Mouse (Mus musculus): ENCODE data around the gene Hist1h2bk. TPM values are rescaled to one million over a fixed set of nuclear protein-coding genes. Genes with fewer than 3 reads are reported as not detected.

Gene Hist1h2bk
- polyA plus RNA-seq, 1 experiment from 2014 or later: 9.9 TPM

DNA sequence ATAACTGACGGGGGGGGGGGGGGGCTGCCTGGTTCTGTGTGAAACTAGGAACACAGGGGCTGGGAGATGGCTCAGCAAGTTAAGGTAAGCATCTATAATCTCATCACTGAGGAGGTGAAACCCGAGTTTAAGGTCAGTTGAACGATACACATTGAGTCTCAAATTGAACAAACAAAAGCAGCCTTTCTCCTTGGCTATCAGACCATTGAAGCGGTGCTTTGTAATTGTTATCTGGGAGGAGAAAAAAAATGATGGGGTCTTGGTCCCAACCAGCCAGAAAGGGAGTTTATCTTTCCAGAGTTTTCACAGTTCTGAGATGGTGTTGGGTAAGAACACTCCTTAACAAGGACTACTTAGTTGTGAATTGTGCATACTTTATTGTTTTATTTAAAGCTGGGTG is 37.8 kb upstream of the Hist1h2bk start:
- Histone ChIP-seq H3K9me3 (ENCODE audit: control insufficient read depth, low read length) (no peaks in the 10 kb centered on the region), H3K4me3 (ENCODE audit: low read depth, low read length) (no peak overlapping the region), H3K4me1 (ENCODE audit: control insufficient read depth, insufficient read depth, low read length) (0 out of 2 replicates have a peak, but pooled peaks cover 3% of the 10 kb centered on the region), H3K27ac (ENCODE audit: low read depth, low read length) (no peak overlapping the region), H3K9ac (ENCODE audit: low read length) (no peak overlapping the region), H3K36me3 (ENCODE audit: control insufficient read depth, insufficient read depth, low read length) (no peaks in the 10 kb centered on the region), H3K27me3 (ENCODE audit: control insufficient read depth, insufficient read depth, low read length) (peaks cover 79% of the 10 kb centered on the region), H3K4me2 (peak overlapping the region; percentile 36; the same call in 1 of the 2 replicates)
- 4% methylated on average over 4 of the region's 4 CpGs for WGBS
- ATAC-seq (ENCODE audit: low FRiP score) (no peak), DNase-seq (ENCODE audit: low spot score, missing footprints) (peak; percentile 88)

DNA sequence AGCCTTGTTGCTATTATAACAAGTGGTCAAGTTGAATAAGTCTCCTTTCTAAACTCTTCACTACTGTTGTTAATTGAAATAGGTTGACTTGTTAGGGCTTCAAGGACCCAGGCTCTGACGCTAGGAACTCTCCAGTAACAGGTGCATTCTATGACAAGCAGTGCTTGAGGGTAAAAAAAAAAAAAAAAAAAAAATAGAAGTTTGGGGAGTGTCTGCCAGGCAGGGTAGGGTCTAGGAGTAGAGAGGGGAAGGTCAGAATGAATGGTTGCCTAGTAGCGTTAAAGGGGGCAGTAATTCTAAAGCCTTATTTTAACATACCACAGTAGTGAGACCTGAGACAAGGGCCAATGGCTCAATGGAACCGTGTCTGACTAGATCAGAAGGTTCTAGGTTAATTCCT is 37.3 kb upstream of the Hist1h2bk start:
- ATAC-seq (ENCODE audit: low FRiP score) (no peak), DNase-seq (ENCODE audit: low spot score, missing footprints) (no peak)
- H3K36me3 ChIP-seq (ENCODE audit: control insufficient read depth, insufficient read depth, low read length): no peaks in the 10 kb centered on the region
- 19% methylated on average over 3 of the region's 3 CpGs for WGBS
- no peak overlapping the region for H3K27ac ChIP-seq (ENCODE audit: low read depth, low read length)
- H3K9ac ChIP-seq (ENCODE audit: low read length): no peak overlapping the region
- no peak overlapping the region for H3K4me3 ChIP-seq (ENCODE audit: low read depth, low read length)
- 0 out of 2 replicates have a peak, but pooled peaks cover 3% of the 10 kb centered on the region for H3K4me1 ChIP-seq (ENCODE audit: control insufficient read depth, insufficient read depth, low read length)
- H3K9me3 ChIP-seq (ENCODE audit: control insufficient read depth, low read length): no peaks in the 10 kb centered on the region
- peaks cover 85% of the 10 kb centered on the region for H3K27me3 ChIP-seq (ENCODE audit: control insufficient read depth, insufficient read depth, low read length)
- H3K4me2 ChIP-seq: no peak overlapping the region

DNA sequence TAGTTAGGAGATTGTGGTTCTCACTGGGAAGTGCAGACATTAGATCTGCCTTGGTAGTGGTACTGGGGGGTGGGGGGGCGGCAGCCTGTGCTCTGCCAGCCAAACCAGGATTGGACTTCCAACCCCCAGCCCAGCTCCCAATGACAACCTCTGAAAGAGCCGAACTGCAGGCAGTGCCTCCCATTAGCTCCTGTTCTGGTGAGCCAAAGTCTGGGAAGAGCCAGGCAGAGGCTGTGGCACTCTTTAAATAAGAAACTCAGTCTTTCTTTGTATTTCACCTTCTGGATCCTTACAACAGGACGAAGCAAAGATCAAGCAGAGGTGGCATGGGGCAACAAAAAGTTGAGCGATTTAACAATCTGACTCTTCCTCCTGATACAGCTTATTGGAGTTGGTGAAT is 36.5 kb upstream of the Hist1h2bk start:
- 35% methylated on average over 4 of the region's 4 CpGs for WGBS
- H3K9me3 ChIP-seq (ENCODE audit: control insufficient read depth, low read length): no peaks in the 10 kb centered on the region
- no peak overlapping the region for H3K4me2 ChIP-seq
- peaks cover 89% of the 10 kb centered on the region for H3K27me3 ChIP-seq (ENCODE audit: control insufficient read depth, insufficient read depth, low read length)
- H3K4me1 ChIP-seq (ENCODE audit: control insufficient read depth, insufficient read depth, low read length): 0 out of 2 replicates have a peak, but pooled peaks cover 3% of the 10 kb centered on the region
- H3K36me3 ChIP-seq (ENCODE audit: control insufficient read depth, insufficient read depth, low read length): no peaks in the 10 kb centered on the region
- DNase-seq (ENCODE audit: low spot score, missing footprints): peak; percentile 85
- ATAC-seq (ENCODE audit: low FRiP score): no peak
- H3K9ac ChIP-seq (ENCODE audit: low read length): no peak overlapping the region
- H3K4me3 ChIP-seq (ENCODE audit: low read depth, low read length): no peak overlapping the region
- H3K27ac ChIP-seq (ENCODE audit: low read depth, low read length): no peak overlapping the region

DNA sequence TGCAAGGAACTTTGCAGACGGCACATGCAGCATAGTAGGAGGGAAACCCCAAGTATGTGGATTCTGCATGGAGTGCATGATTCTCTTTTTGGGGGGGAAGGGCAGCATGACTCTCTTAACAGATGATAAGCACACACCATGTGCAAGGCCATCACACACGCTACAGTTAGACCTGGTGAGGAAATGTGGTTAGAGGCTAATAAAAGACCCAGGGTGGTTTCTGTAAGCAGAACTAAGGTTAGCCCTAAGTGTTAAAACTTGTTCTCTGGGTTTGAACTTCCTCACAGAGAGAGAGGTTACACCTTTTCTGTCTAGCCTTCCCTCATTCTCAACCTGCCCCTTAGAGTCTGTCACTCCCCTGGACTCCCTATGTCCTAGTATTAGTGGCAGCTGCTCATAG is 34.3 kb upstream of the Hist1h2bk start:
- H3K4me1 ChIP-seq (ENCODE audit: control insufficient read depth, insufficient read depth, low read length): peaks cover 10% of the 10 kb centered on the region
- ATAC-seq (ENCODE audit: low FRiP score): no peak
- 52% methylated on average over 2 of the region's 2 CpGs for whole genome bisulfite sequencing

DNA sequence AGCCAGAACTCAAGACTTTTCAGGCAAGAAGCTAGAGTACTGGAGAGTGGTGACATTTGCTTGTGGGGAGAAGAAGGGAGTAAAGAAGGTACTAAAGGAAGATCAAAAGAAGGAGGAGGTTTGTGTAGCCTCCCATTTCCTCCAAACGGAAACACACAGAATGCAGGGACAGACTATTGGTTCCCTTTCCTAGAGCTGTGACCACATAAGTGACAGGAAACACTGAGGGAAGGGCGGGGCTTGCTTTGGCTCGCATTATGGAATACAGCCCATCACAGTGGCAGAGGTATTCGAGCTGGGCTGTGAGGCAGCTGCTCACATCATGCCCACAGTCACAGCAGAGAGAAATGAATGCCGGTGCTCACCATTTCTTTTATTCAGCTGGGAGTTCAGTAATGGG is 33.8 kb upstream of the Hist1h2bk start:
- ATAC-seq (ENCODE audit: low FRiP score) (no peak), DNase-seq (ENCODE audit: low spot score, missing footprints) (no peak)
- Histone ChIP-seq H3K4me1 (ENCODE audit: control insufficient read depth, insufficient read depth, low read length) (peaks cover 14% of the 10 kb centered on the region), H3K27ac (ENCODE audit: low read depth, low read length) (no peak overlapping the region), H3K4me3 (ENCODE audit: low read depth, low read length) (no peak overlapping the region), H3K4me2 (no peak overlapping the region), H3K27me3 (ENCODE audit: control insufficient read depth, insufficient read depth, low read length) (peaks cover 99% of the 10 kb centered on the region), H3K9ac (ENCODE audit: low read length) (no peak overlapping the region), H3K9me3 (ENCODE audit: control insufficient read depth, low read length) (no peaks in the 10 kb centered on the region), H3K36me3 (ENCODE audit: control insufficient read depth, insufficient read depth, low read length) (no peaks in the 10 kb centered on the region)
- WGBS: 28% methylated on average over 5 of the region's 5 CpGs

More for the DNA sequence above, 34.3 kb upstream of the Hist1h2bk start:
- H3K36me3 ChIP-seq (ENCODE audit: control insufficient read depth, insufficient read depth, low read length): no peaks in the 10 kb centered on the region
- H3K27me3 ChIP-seq (ENCODE audit: control insufficient read depth, insufficient read depth, low read length): peaks cover 99% of the 10 kb centered on the region
- H3K9ac ChIP-seq (ENCODE audit: low read length): no peak overlapping the region
- no peak overlapping the region for H3K4me3 ChIP-seq (ENCODE audit: low read depth, low read length)
- no peaks in the 10 kb centered on the region for H3K9me3 ChIP-seq (ENCODE audit: control insufficient read depth, low read length)
- H3K27ac ChIP-seq (ENCODE audit: low read depth, low read length): no peak overlapping the region
- H3K4me2 ChIP-seq: no peak overlapping the region
- DNase-seq (ENCODE audit: low spot score, missing footprints): no peak

DNA sequence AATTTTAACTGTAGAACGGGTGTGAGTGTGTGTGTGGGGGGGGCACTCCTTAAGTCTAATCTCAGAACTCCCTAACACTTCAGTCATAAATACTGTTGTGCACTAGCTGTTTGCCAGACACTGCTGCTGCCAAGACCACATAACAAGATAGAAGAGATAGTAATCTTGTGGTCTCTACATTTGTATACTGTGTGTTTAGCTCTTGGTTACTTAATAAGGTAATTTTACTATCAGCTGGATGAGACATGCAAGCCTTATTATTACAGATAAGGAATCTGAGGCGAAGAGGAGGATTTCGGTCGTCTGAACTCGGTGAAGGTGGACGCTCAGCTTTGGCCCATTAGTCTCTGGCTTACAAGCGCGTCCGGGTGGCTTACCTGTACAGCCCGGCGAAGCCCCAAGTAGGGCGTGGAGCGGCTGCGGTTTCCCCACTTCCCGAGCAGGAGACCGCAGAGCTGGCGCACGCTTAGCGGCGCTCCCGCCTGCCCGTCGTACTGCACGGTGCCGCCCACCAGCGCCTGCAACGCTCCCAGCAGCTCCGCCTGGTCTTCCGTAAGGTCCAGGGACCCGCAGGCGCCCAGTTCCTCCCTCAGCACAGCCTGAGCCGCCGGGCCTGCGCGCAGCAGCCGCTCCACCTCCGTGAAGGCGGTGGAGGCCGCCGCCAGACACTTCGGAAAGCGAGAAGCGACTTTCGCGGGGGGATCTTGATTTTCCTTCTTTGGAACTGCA is 29.9 kb upstream of the Hist1h2bk start:
- ATAC-seq (ENCODE audit: low FRiP score): peak; percentile 76
- Histone ChIP-seq H3K27ac (ENCODE audit: low read depth, low read length) (no peak overlapping the region), H3K9me3 (ENCODE audit: control insufficient read depth, low read length) (no peaks in the 10 kb centered on the region), H3K4me1 (ENCODE audit: control insufficient read depth, insufficient read depth, low read length) (peaks cover 12% of the 10 kb centered on the region), H3K36me3 (ENCODE audit: control insufficient read depth, insufficient read depth, low read length) (no peaks in the 10 kb centered on the region), H3K27me3 (ENCODE audit: control insufficient read depth, insufficient read depth, low read length) (peaks cover 99% of the 10 kb centered on the region), H3K4me2 (peak overlapping the region; percentile 85), H3K9ac (ENCODE audit: low read length) (peak overlapping the region; percentile 46), H3K4me3 (ENCODE audit: low read depth, low read length) (peak overlapping the region; percentile 45)
- DNase-seq (ENCODE audit: low spot score, missing footprints): peak; percentile 94
- under 1% methylated on average over 45 of the region's 45 CpGs for WGBS

DNA sequence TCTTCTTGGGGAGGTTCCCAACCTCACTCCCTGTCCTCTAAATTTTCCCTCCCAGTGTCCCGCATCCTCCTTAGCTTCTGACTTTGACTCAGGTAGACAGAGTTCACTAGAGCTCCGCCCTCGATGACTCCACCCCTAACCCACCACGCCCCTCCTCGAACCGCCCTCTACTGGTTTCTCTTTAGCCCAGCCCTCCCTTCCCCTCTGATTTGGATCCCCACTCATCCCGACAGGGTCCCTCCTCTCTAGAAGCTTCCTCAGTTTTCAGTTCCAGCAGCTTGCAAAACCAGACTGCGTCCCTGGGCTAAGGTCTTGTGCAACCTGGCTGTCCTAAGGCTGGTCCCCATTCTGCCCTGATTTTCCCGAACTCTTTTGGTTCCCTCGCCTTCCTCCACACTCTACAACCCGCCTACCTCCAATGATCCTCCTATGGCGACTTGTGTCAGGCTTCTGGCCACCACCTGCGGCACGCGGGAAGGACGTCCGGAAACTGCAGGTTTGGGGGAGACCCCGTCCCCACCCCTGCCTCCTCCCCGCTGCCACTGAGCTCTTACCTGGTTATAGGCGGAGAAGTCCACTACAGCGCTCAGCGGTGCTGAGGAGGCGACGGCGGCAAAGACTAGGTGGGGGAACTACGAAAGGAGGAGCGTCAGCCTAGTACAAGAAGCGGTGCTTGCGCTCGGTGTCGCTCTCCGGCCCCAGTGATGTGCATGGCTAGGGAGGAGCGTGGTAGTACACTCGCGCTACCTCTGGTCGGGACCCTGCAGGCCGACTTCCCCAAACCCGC is 29.1 kb upstream of the Hist1h2bk start:
- peak; percentile 96 for DNase-seq (ENCODE audit: low spot score, missing footprints)
- H3K27ac ChIP-seq (ENCODE audit: low read depth, low read length): no peak overlapping the region
- H3K9ac ChIP-seq (ENCODE audit: low read length): no peak overlapping the region; the same call in 1 of the 2 replicates
- peak overlapping the region; percentile 85 for H3K4me2 ChIP-seq
- H3K9me3 ChIP-seq (ENCODE audit: control insufficient read depth, low read length): no peaks in the 10 kb centered on the region
- ATAC-seq (ENCODE audit: low FRiP score): peak; percentile 82
- WGBS: under 1% methylated on average over 38 of the region's 38 CpGs
- H3K4me1 ChIP-seq (ENCODE audit: control insufficient read depth, insufficient read depth, low read length): peaks cover 12% of the 10 kb centered on the region
- peaks cover 97% of the 10 kb centered on the region for H3K27me3 ChIP-seq (ENCODE audit: control insufficient read depth, insufficient read depth, low read length)
- no peaks in the 10 kb centered on the region for H3K36me3 ChIP-seq (ENCODE audit: control insufficient read depth, insufficient read depth, low read length)
- peak overlapping the region; percentile 45 for H3K4me3 ChIP-seq (ENCODE audit: low read depth, low read length)

DNA sequence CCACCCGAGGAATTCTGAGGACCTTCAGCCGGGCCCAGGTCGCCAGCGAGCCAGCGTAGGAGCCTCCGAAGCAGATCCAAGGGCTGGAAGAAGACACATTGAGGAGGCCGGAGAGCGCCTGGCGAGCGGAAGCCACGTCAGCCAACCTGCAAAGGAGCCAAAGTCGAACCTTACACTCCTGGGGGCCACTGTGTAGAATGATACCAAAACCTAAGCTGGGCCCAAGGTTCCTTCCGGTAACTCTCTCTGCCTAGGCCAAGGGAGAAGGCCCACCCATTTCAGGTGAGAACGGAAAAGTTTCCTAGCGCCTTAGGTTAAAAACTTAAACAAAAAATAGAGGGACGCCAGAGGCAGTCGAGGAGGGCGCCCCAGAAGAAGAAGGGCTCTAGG is 28.6 kb upstream of the Hist1h2bk start:
- peaks cover 12% of the 10 kb centered on the region for H3K4me1 ChIP-seq (ENCODE audit: control insufficient read depth, insufficient read depth, low read length)
- 3% methylated on average over 18 of the region's 18 CpGs for WGBS
- H3K9me3 ChIP-seq (ENCODE audit: control insufficient read depth, low read length): no peaks in the 10 kb centered on the region
- H3K4me2 ChIP-seq: peak overlapping the region; percentile 85
- peak; percentile 86 for DNase-seq (ENCODE audit: low spot score, missing footprints)
- H3K27ac ChIP-seq (ENCODE audit: low read depth, low read length): no peak overlapping the region
- H3K4me3 ChIP-seq (ENCODE audit: low read depth, low read length): peak overlapping the region; percentile 45
- no peaks in the 10 kb centered on the region for H3K36me3 ChIP-seq (ENCODE audit: control insufficient read depth, insufficient read depth, low read length)
- H3K27me3 ChIP-seq (ENCODE audit: control insufficient read depth, insufficient read depth, low read length): peaks cover 95% of the 10 kb centered on the region
- ATAC-seq (ENCODE audit: low FRiP score): no peak
- H3K9ac ChIP-seq (ENCODE audit: low read length): no peak overlapping the region

DNA sequence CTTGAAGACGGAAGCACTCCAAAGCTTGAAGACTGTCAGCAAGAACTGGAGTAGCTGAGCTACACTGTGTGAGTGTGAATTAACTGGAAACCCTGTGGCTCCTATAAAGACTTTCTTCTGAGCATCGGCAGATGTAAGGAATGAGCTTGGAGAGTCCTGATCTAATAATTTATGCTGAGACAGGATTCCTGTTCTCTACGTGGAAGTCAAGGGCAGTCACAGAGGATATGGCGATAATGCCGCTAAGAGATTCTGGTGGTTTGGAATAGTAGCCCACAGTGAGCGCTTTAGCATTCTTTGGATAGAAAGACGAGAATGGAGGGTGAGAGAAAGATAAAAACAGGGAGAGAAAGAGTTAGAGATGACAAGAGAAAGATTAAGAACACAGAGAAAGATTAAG is 27.8 kb upstream of the Hist1h2bk start:
- H3K9ac ChIP-seq (ENCODE audit: low read length): no peak overlapping the region
- H3K4me3 ChIP-seq (ENCODE audit: low read depth, low read length): no peak overlapping the region
- H3K27ac ChIP-seq (ENCODE audit: low read depth, low read length): no peak overlapping the region
- WGBS: 47% methylated on average over 7 of the region's 7 CpGs
- DNase-seq (ENCODE audit: low spot score, missing footprints): peak; percentile 84
- no peaks in the 10 kb centered on the region for H3K36me3 ChIP-seq (ENCODE audit: control insufficient read depth, insufficient read depth, low read length)
- no peak overlapping the region for H3K4me2 ChIP-seq
- H3K4me1 ChIP-seq (ENCODE audit: control insufficient read depth, insufficient read depth, low read length): peaks cover 12% of the 10 kb centered on the region
- ATAC-seq (ENCODE audit: low FRiP score): no peak
- H3K27me3 ChIP-seq (ENCODE audit: control insufficient read depth, insufficient read depth, low read length): peaks cover 95% of the 10 kb centered on the region
- H3K9me3 ChIP-seq (ENCODE audit: control insufficient read depth, low read length): no peaks in the 10 kb centered on the region

All from midbrain, embryonic 11.5 days (tissue).